Mouse (Mus musculus): ENCODE measurements around the gene Nt5c3.
"Not testable (repeated sequence)": the region's sequence is repeated elsewhere in the genome, so short reads cannot be mapped to it uniquely, and the experiment has no call there.

The Nt5c3 gene

GRCm38 (mm10) chr6:56903831-56904230 is 19.9 kb downstream of the Nt5c3 start:
- DNase-seq = no peak

- no peak for DNase-seq
These were observed 20.9 kb downstream of the Nt5c3 start for GRCm38 (mm10) chr6:56902606-56903520.

- peak; percentile 29 for DNase-seq
These were observed 21.8 kb downstream of the Nt5c3 start for GRCm38 (mm10) chr6:56901824-56902386.

GRCm38 (mm10) chr6:56901336-56901735 is 22.4 kb downstream of the Nt5c3 start:
- no peak for DNase-seq

- no peak for DNase-seq
These were observed 24.1 kb downstream of the Nt5c3 start for GRCm38 (mm10) chr6:56899601-56900000.

GRCm38 (mm10) chr6:56890762-56891161 is 33.0 kb downstream of the Nt5c3 start:
- no peak for DNase-seq

- no peak for DNase-seq
These were observed 35.2 kb downstream of the Nt5c3 start for GRCm38 (mm10) chr6:56888561-56888960.

- DNase-seq = no peak
These were observed 44.3 kb downstream of the Nt5c3 start for GRCm38 (mm10) chr6:56879352-56879955.

- no peak for DNase-seq
These were observed 45.7 kb downstream of the Nt5c3 start for GRCm38 (mm10) chr6:56877985-56878384.

GRCm38 (mm10) chr6:56876870-56877269 is 46.9 kb downstream of the Nt5c3 start:
- peak; percentile 14 for DNase-seq

GRCm38 (mm10) chr6:56870027-56870426 is 53.7 kb downstream of the Nt5c3 start:
- no peak for DNase-seq

GRCm38 (mm10) chr6:56868565-56868964 is 55.2 kb downstream of the Nt5c3 start:
- no peak for DNase-seq

- DNase-seq = not testable (repeated sequence)
These were observed 56.8 kb downstream of the Nt5c3 start for GRCm38 (mm10) chr6:56866899-56867298.

- DNase-seq = no peak
These were observed 63.4 kb downstream of the Nt5c3 start for GRCm38 (mm10) chr6:56860205-56860848.

- no peak for DNase-seq
These were observed 67.0 kb downstream of the Nt5c3 start for GRCm38 (mm10) chr6:56856748-56857147.

- no peak for DNase-seq
These were observed 68.9 kb downstream of the Nt5c3 start for GRCm38 (mm10) chr6:56854803-56855202.

GRCm38 (mm10) chr6:56850315-56850714 is 73.4 kb downstream of the Nt5c3 start:
- peak; percentile 11 for DNase-seq

- DNase-seq = no peak
These were observed 74.8 kb downstream of the Nt5c3 start for GRCm38 (mm10) chr6:56848974-56849373.

GRCm38 (mm10) chr6:56844365-56844764 is 79.4 kb downstream of the Nt5c3 start:
- DNase-seq = no peak

- DNase-seq = no peak
These were observed 80.5 kb downstream of the Nt5c3 start for GRCm38 (mm10) chr6:56843229-56843628.

GRCm38 (mm10) chr6:56837621-56838020 is 86.1 kb downstream of the Nt5c3 start:
- DNase-seq = no peak

GRCm38 (mm10) chr6:56837166-56837565 is 86.6 kb downstream of the Nt5c3 start:
- DNase-seq = no peak

GRCm38 (mm10) chr6:56835532-56835931 is 88.2 kb downstream of the Nt5c3 start:
- DNase-seq = peak; percentile 8

Data from layer of hippocampus, adult 9-11 months (tissue).